Mouse (Mus musculus) left cerebral cortex, postnatal 4 days (tissue): ENCODE measurements at regions not wholly inside any gene's neighbourhood (a gene's known extent, or its start where the extent isn't known, plus 50 kb on each side); places are given as distances from the start of the nearest gene placed in this dataset.
A peak's percentile ranks its signal among the peaks of the same experiment; 100 is the strongest.
"Not testable (repeated sequence)": the region's sequence is repeated elsewhere in the genome, so short reads cannot be mapped to it uniquely, and the experiment has no call there.

Experiments used
- DNase-seq: peaks from one replicate; pipeline ENCODE4 v3.0.0-alpha.2; 2022
- intact Hi-C: fragments of 180-260 bp; cut with DNase I; formaldehyde crosslinking; loops from one replicate; pipeline ENCODE4 v1.15.1; 2025

- intact Hi-C loops: loop anchor here (5.0 kb wide), 1 partner anchor 347 kb away; the partner anchor contains the start of gene Nova1
- peak; percentile 75 for DNase-seq
These were observed 345.4 kb upstream of the Nova1 start for GRCm38 (mm10) chr12:47164031-47164717.

DNA sequence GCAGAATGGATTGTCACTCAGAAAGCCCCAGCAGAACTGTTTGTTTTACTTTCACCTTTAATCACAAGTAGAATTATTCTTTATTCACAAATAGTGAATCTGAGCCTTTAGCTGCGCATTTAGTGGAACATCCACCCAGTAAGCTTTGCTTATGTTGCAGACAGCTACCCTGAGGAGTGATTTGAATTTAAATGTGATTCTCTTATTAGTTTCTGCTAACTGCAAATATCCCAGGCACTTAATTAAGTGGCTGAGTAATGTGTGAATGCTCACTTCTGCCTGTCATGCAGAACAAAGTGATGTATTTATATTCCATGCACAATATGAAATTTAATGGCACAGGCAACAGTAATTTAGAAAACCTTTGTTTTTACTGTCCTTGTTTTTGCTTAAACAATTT is 344.4 kb upstream of the Nova1 start:
- DNase-seq: no peak
- intact Hi-C loops: loop anchor here (5.0 kb wide), 1 partner anchor 346 kb away; the partner anchor contains the start of gene Nova1

DNA sequence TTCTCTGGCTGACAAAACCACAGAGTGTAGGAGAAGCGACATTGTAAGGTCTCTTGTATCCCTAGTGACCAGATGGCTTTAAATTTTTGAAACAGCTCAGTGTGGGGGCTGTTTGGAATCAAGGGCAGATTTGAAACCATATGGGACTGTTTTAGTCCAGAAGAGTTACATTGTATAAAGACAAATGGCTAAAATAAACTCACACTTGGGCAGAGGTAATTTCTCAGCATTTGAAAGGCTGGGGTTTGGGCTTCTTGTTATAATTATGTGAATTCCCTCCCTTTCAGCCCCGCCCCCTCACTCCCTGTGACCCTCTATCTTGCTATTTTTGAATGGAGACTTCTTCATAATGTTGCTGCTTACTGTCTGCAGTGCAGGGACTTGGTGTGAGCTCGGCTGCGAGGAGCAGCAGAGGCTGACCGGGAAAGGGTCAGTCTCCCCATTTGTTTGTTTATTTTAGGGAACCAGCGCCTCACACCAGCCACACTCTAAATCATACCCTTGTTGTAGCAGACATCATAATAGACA is 344.0 kb upstream of the Nova1 start:
- intact Hi-C loops: loop anchor here (5.0 kb wide), 1 partner anchor 345 kb away; the partner anchor contains the start of gene Nova1
- DNase-seq: peak; percentile 47

DNA sequence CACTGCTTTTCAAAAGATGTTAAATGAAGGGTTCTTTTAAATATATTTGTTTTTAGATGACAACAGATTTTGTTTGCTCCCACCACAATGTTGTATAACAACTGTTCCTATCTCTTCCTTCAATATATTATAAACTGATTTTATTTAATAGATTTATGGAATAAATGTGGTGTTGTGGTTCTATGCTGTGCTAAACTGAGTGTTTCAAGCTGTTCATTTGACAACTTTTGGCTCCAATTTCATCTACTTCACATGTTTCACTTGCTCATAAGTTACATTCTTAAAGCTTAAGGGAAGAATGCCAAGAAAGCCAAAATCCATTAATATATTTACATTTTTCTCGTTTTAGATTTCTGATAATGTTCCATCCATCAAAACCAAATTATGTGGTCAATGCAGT is 341.9 kb upstream of the Nova1 start:
- DNase-seq: no peak
- intact Hi-C loops: loop anchor here (5.0 kb wide), 1 partner anchor 343 kb away; the partner anchor contains the start of gene Nova1

DNA sequence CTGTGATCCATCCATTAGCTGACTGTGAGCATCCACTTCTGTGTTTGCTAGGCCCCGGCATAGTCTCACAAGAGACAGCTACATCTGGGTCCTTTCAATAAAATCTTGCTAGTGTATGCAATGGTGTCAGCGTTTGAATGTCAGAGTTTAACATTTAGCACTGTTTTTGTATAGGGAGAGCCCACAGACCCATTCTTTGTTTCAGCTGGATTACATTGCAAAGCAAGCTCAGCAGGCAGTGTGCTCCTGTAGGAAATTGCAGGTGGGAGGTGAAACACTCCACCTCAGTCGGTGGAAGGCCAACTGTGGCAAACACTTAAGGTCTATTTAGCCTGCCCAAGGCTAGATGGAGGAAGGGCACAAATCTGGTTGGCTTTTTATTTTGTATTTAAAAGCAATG is 337.2 kb upstream of the Nova1 start:
- DNase-seq, intact Hi-C loops: not testable (repeated sequence)

GRCm38 (mm10) chr12:47140677-47141076 is 321.9 kb upstream of the Nova1 start:
- no peak for DNase-seq
- intact Hi-C loops: no loop called here

DNA sequence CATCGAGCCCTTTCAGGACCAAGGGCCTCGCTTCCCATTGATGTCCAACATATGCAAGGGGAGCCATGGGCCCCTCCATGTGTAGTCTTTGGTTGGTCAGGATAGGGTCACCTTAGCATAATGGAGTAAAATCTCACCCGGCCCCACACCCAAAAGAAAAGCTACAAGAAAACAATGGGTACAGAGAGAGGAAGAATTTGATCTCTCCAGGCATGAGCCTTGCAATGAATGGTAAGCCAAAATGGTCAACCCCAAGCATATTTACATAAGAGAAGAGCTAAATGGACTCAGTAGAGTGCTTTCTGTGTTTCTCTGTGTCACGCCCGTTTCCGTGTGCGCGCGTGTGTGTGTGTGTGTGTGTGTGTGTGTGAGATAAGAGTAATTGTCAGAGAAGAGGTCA is 311.1 kb upstream of the Nova1 start:
- no peak for DNase-seq
- intact Hi-C loops: no loop called here

- intact Hi-C loops: no loop called here
- DNase-seq: peak; percentile 58
These were observed 309.9 kb upstream of the Nova1 start for GRCm38 (mm10) chr12:47128596-47128995.

DNA sequence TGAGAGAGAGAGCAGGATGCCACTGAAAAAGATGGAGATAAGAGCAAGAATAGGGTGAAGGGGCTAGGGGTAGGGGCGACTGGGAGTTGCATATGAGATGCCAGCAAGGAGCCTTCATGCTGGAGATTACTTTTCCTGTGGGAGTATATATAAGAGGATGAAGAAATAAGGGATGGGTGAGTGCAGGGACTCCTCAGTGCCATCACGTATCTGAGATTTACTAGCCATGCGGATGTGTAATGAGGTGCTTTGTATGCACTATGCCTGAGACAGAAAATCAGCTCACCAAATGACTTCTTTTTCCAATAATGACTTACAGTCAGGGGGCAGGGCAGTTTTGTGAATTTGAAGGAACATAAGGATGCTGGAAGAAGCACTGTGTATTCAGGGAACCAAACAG is 302.7 kb upstream of the Nova1 start:
- DNase-seq: no peak
- intact Hi-C loops: no loop called here

DNA sequence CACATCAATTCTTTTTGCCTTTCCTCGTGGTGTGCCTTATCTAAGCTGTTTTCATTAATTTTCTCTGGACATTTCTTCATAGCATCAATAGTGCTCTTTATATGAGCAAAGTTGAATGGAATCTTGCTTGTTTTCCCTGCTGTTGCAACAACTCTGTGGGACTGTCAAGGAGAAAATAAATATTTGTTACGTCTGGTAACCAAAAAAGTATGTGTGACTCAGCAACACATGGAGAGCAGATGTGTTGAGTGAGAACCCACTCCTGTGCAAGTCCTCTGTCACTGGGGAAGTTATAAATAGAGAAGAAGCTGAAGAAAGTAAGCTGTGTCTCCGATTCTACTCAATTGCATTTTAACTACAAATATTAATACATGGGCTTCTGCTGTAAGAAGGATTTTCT is 298.8 kb upstream of the Nova1 start:
- no peak for DNase-seq
- intact Hi-C loops: no loop called here

- intact Hi-C loops: no loop called here
- DNase-seq: no peak
These were observed 270.5 kb upstream of the Nova1 start for GRCm38 (mm10) chr12:47089234-47089633.

DNA sequence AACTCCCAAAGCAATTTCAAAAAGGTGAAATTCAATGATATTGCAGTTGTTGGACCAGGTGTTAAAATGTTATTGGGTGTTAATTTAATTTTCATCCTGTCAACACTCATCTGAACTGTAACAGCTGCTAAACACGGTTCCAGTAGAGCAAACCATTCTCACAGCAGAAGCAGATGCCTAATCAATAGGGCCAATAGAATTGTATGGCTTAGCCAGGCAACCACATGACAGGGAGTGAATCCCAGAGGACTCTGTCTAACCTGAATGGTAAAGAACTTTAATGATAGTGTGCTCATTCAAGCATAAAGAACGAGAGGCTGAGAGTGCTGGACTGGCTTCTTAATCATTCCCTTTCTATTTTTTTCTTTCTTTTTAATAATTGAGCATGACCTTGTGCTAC is 256.2 kb upstream of the Nova1 start:
- DNase-seq: no peak
- intact Hi-C loops: no loop called here

- no peak for DNase-seq
- intact Hi-C loops: no loop called here
These were observed 233.7 kb upstream of the Nova1 start for GRCm38 (mm10) chr12:47052474-47052873.

- intact Hi-C loops: no loop called here
- DNase-seq: no peak
These were observed 202.2 kb upstream of the Nova1 start for GRCm38 (mm10) chr12:47020810-47021348.

DNA sequence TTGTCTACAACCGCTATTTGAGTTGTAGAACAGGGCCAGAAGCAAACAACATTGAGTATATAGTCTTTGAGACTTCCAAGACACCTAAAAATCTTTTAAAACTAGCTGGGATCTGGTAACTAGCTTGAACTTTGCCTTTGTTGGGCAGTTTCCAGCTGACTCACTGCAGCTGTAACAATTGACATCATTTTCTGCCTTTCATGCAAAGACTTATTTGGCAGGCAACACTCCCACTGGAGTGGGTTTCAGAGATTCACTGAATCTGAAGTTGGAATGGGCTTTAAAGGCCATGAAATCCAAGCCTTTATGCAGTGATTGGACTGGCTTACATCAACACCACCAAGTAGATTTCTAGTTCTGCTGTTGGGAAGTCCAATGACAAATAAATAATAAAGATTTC is 173.6 kb upstream of the Nova1 start:
- intact Hi-C loops: no loop called here
- peak; percentile 3 for DNase-seq

DNA sequence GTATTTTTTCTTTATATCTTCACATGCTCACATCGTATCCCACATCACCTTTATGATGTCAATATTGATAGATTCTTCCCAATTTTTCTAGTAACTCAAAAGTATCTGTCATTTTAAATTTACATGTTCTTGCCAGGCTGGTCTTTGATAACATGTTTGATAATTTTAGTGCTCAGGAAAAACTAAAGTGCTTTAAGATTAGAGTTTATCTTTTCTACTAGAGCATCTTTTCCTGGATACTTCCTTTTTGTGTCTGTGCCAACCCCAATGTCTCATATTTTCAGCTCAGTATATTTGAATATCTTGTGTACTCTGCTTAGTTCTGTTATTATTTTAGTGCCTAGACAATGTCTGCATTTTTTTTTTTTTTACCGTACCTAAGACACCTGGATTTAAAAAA is 170.2 kb upstream of the Nova1 start:
- no peak for DNase-seq
- intact Hi-C loops: no loop called here

- intact Hi-C loops: no loop called here
- no peak for DNase-seq
These were observed 131.6 kb upstream of the Nova1 start for GRCm38 (mm10) chr12:46950223-46950779.

- intact Hi-C loops: no loop called here
- no peak for DNase-seq
These were observed 127.0 kb upstream of the Nova1 start for GRCm38 (mm10) chr12:46945707-46946106.

DNA sequence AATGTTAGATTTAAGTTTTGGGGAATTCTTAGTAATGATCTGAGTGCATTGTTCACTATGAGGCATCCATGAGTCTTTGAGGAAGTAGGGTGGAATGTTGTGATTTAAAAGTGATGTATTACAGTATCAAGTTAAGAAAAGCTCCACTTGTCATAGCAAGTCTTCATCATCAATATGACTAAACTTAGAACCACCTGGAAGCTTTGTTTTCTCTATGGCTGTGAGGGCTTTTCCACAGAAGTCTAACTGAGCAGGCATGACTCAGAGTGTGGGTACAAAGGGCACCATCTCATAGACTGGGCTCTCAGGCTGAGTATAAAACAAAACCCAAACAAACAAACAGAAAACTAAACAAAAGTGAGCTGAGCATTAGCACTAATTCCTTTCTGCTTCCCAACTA is 112.4 kb upstream of the Nova1 start:
- intact Hi-C loops: no loop called here
- DNase-seq: no peak

DNA sequence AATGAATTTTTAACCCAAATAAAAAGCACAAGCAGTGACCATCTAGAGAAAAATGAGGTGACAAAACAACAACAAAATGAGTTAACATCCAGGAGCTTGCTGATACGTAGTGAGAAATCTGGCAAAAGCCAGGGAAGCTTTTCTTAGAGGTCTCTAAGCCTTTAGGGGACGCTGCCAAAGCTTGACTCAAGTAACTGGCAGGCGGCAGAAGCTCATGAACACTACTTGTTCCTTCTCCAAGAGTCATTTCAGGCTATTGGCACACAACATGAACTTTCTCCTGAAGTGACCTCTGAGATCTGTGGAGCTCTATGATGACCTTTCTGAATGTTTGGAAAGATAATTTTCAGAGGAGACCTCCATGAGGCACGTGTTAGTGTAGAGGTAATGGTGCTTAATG is 98.6 kb upstream of the Nova1 start:
- intact Hi-C loops: no loop called here
- DNase-seq: no peak

GRCm38 (mm10) chr12:46878164-46878563 is 59.4 kb upstream of the Nova1 start:
- intact Hi-C loops: no loop called here
- DNase-seq: no peak

DNA sequence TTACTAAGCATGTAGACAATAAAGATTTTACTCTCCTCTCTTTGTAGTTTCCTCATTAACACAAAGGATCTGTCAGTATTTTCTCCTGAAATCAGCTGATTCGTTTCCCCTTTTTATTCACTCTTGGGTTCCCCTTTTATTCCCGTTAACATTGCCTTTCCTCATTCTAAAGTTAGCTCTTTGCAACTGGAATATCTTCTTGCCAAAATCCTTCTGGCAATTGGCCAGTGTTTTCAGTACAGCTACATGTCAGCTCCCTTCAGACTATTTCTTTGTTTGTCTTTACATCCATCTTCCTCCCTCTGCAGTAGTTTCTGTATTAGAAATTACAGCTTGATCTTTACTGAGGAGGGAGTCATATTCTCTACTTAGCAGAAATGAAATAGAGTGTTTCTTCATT is 51.4 kb upstream of the Nova1 start:
- DNase-seq: peak; percentile 5
- intact Hi-C loops: no loop called here
